Mouse (Mus musculus): ENCODE measurements around the gene Gm8332.
"Not testable (repeated sequence)": the region's sequence is repeated elsewhere in the genome, so short reads cannot be mapped to it uniquely, and the experiment has no call there.

Gene Gm8332

GRCm38 (mm10) chr12:88250000-88250399 is at the start of gene Gm8332:
Gene Gm8332, minus strand, starts transcription at chr12:88250100.
- DNase-seq (ENCODE audit: low spot score): not testable (repeated sequence)

GRCm38 (mm10) chr12:88297171-88297570 is 47.3 kb upstream of the Gm8332 start:
- not testable (repeated sequence) for DNase-seq (ENCODE audit: low spot score)

- DNase-seq (ENCODE audit: low spot score): not testable (repeated sequence)
These were observed 43.2 kb upstream of the Gm8332 start for GRCm38 (mm10) chr12:88293082-88293481.

- not testable (repeated sequence) for DNase-seq (ENCODE audit: low spot score)
These were observed 35.3 kb upstream of the Gm8332 start for GRCm38 (mm10) chr12:88285224-88285623.

- DNase-seq (ENCODE audit: low spot score): not testable (repeated sequence)
These were observed 24.5 kb upstream of the Gm8332 start, which contains the start of gene Gm5662 for GRCm38 (mm10) chr12:88274400-88274799. Gene Gm5662, minus strand, starts transcription at chr12:88274500.

GRCm38 (mm10) chr12:88257241-88257640 is 7.3 kb upstream of the Gm8332 start:
- DNase-seq (ENCODE audit: low spot score): no peak

GRCm38 (mm10) chr12:88255917-88256316 is 6.0 kb upstream of the Gm8332 start:
- DNase-seq (ENCODE audit: low spot score): not testable (repeated sequence)

GRCm38 (mm10) chr12:88245786-88246185 is 4.1 kb downstream of the Gm8332 start:
- DNase-seq (ENCODE audit: low spot score): not testable (repeated sequence)

- not testable (repeated sequence) for DNase-seq (ENCODE audit: low spot score)
These were observed 7.0 kb downstream of the Gm8332 start for GRCm38 (mm10) chr12:88242940-88243339.

- no peak for DNase-seq (ENCODE audit: low spot score)
These were observed 30.5 kb downstream of the Gm8332 start for GRCm38 (mm10) chr12:88219445-88219844.

GRCm38 (mm10) chr12:88218059-88218458 is 31.8 kb downstream of the Gm8332 start:
- not testable (repeated sequence) for DNase-seq (ENCODE audit: low spot score)

- no peak for DNase-seq (ENCODE audit: low spot score)
These were observed 35.3 kb downstream of the Gm8332 start for GRCm38 (mm10) chr12:88214641-88215040.

- DNase-seq (ENCODE audit: low spot score): not testable (repeated sequence)
These were observed 38.4 kb downstream of the Gm8332 start for GRCm38 (mm10) chr12:88211458-88211857.

- no peak for DNase-seq (ENCODE audit: low spot score)
These were observed 47.0 kb downstream of the Gm8332 start for GRCm38 (mm10) chr12:88202856-88203255.
